Mouse (Mus musculus) thymus, postnatal 14 days (tissue): ENCODE data around the gene Gm4187.
"Not testable (repeated sequence)": the region's sequence is repeated elsewhere in the genome, so short reads cannot be mapped to it uniquely, and the experiment has no call there.

Source experiments
- DNase-seq: peaks from one replicate; pipeline ENCODE4 v3.0.0; 2021

Gm4187 gene

DNA sequence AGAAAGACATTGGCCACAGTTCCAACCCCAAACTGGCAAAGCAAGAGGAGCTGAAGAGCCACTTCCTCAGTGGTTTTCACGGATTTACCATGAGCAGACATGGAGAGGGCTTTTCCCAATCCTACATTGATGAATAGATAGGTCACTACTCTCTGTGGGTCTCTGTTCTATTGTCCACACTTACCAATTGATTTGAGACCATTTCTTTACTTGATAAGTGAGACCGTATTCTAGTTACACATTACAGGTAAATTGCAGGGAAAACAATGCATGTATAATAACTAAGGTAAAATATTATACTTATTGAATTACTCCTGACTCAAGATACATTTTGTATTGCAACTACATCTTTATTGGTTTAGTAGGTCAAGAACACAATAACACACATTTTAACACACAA is at the start of gene Gm4187:
Gene Gm4187, minus strand, starts transcription at position 101 of the 400 bp plus-strand sequence.
- DNase-seq: not testable (repeated sequence)

DNA sequence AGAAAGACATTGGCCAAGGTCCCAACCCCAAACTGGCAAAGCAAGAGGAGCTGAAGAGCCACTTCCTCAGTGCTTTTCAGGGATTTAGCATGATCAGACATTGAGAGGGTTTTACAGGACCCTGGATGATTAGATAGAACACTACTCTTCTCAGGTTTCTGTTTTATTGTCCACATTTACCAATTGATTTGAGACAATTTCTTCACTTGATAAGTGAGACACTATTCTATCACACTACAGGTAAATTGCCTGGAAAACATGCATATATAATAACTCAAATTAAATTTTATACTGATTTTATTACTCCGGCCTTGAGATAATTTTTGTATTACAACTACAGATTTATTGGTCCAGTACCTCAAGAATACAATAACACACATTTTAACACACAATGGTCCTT is 41.4 kb upstream of the Gm4187 start, which contains the start of gene Gm8660:
Gene Gm8660, minus strand, starts transcription at position 101 of the 400 bp plus-strand sequence.
- DNase-seq: not testable (repeated sequence)
